Mouse (Mus musculus) cerebellum, adult 11-12 months (tissue): ENCODE results near the gene Radil.
A peak's percentile ranks its signal among the peaks of the same experiment; 100 is the strongest.

Experiments used
- DNase-seq: peaks from one replicate; pipeline ENCODE4 v3.0.0; 2022

Radil gene

GRCm38 (mm10) chr5:142537286-142537685 is 13.6 kb downstream of the Radil start:
- DNase-seq: no peak

DNA sequence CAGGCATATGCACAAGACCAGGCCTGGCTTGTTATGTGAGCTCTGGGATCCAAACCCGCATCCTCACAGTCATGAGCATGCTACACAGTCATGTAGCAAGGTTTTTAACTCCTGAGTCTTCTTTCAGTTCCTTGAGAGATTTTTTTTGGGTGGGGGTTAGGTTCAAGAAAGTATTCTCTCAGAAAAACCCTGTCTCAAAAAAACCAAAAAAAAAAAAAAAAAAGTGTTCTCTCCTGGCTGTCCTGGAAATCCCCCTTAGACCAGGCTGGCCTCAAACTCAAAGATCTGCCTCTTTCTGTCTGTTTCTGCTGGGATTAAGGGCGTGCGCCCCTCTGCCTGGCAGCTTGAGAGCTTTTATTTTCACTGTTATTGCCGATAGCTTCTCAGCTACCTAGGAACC is 15.5 kb downstream of the Radil start:
- no peak for DNase-seq

GRCm38 (mm10) chr5:142529915-142530314 is 21.0 kb downstream of the Radil start, which contains the start of gene Papolb:
Gene Papolb, minus strand, starts transcription at chr5:142530076.
- no peak for DNase-seq

DNA sequence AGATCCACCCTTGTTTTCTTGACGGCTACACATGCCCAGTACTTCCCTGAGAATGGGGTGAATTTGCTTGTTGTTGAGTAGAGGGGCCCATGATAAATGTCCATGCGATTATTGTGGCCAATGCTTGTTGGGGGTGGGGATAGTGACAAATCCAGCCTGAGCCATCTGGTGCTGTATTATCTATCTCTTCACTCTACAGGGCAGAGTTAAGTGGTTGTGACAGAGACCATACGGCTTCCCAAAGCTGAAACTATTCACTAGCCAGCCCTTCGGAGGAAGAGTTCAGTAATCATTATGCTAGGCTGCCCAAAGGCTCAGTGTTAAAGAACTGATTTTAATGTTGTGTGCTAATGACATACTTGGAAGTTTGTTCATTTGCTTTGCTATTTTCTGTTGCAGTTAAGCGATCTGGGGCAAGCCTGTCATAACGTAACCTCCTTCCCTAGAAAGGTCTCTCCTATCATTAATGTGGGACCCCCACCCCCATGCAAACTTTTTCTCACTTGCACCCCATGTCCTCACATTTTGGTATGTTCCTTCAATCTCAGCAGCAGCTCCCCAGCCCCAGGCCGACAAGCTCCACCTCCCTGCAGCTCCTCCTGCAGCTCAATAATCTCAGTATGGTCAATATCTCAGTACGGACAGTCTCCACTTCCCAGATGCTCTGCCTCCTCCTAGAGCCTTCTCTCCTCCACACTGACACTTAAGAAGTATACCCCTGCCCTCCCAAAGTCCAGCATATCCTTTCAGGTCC is 26.0 kb downstream of the Radil start:
- peak; percentile 40 for DNase-seq

DNA sequence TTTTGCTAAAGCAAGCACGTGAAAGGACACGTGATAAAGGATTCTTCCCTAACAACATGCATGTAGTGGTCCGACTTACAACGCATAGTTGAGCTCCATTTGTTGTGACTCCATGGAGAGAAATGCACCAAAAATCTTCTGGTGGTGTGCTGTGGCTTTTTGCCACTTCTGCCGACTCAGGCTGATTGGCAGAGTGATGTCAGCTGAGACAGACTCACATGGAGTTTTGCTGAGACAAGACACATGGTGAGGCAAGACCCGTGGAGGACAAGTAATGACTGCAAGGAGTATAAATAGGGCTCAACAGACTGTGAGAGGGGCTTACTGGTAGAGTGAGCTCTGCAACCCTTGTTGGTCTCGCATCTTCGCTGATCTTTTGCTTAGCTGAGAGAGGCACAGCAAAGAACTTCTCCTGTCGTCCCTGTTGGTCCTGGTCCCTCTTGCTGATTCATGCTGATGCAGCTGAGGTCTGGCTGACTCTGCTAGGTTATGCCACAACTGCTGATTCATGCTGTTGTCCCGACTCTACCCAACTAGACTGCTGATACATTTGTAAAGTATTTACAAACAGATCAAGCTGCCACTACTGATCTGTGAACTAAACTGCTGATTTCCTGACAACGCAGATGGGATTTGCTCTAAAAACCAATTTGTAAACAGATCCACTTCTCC is 29.6 kb downstream of the Radil start:
- DNase-seq: no peak

DNA sequence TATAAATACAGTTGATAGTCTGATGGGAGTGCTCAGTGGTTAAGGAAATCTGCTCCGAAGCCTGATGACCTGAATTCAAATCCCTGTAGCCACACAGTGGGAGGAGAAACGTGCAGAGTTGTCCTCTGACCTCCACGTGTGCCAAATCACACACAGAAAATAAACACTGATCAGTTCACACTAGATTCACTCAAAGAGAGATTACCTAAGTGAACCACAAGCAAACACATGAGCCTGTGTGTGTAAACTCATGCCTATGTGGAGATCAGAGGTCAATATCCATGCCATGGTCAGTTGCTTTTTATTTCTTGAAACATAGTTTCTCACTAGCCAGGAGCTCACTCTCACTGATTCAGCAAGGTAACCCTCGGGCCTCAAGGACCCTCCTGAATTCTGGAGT is 30.5 kb downstream of the Radil start:
- no peak for DNase-seq

DNA sequence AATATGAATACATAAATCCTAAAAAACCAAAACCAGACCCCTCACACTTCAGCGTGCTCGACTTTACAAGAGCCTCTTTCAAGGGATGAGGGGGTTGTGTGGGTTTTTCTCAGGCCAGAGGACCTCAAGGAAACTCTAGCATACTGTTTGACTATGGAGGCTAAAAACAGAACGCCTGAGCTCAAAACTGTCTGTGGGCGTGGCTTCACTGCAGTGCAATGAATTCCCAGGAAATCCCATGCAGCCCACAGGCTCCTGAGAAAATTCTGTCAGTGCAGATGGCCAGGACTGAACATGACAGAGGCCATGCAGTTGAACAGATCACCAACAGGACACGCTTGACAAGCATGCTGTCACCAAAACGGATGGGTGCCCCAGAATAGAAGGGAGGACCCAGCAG is 31.9 kb downstream of the Radil start:
- DNase-seq: no peak

GRCm38 (mm10) chr5:142512112-142512511 is 38.8 kb downstream of the Radil start:
- no peak for DNase-seq

DNA sequence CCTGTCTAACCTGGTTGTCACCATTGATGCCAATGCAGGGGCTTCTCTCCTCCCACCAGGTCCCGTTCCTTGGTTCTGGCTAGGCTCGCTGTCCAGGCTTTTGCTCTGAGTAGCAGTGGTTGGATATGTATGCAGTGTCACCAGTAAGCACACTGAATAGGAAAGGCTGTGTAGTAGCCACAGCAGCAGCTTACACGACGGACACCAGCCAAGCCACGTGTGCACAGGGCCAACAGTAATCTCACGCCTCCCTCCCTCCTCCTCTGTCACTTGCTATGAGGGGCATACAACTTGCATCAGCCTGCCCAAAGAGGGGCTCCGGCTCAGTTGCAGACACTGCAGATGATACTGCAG is 40.9 kb downstream of the Radil start:
- no peak for DNase-seq

GRCm38 (mm10) chr5:142509141-142510060 is 41.5 kb downstream of the Radil start:
- DNase-seq: peak; percentile 89

GRCm38 (mm10) chr5:142505695-142506423 is 45.0 kb downstream of the Radil start:
- peak; percentile 53 for DNase-seq

DNA sequence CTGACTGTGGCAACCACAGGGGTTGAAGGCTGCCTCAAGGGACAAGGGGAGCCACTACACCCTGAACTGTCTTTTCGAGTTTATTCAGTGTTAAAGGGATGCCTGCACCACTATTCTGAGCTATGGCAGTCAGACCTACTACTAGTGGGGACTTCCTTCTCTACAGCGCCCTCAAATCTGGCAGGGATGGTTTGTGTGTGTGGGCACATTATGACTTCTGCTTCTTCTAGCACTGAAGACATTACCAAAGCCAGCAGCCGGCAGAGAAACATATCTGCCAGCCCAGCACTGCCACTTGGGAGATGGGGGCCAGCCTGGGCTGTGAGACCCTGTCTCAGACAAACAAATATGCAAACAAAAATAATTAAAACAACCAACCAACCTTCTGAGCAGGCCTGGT is 46.7 kb downstream of the Radil start:
- DNase-seq: no peak

DNA sequence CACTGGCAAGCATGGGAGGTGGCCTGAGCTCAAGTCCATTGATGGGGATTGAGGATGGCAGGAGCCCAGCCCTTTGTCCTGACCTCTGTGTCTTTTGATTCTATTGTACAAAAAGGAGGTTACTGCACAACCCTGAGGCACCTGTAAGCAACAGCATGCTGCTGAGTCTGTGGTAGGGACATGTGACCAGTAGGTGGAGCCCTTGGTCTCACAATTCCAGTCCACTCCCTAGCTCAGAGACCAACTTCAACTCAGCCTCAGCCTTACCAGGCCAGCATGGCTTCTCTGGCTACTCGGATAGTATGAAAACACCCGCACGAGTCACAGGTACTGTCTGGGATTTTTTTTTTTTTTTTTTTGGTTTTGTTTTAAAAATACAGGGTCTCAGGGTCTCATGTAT is 48.5 kb downstream of the Radil start:
- peak; percentile 91 for DNase-seq

GRCm38 (mm10) chr5:142500918-142501317 is 50.0 kb downstream of the Radil start:
- DNase-seq: no peak

- no peak for DNase-seq
These were observed 51.9 kb downstream of the Radil start for GRCm38 (mm10) chr5:142498964-142499363.

GRCm38 (mm10) chr5:142495321-142496096 is 55.4 kb downstream of the Radil start:
- peak; percentile 83 for DNase-seq

DNA sequence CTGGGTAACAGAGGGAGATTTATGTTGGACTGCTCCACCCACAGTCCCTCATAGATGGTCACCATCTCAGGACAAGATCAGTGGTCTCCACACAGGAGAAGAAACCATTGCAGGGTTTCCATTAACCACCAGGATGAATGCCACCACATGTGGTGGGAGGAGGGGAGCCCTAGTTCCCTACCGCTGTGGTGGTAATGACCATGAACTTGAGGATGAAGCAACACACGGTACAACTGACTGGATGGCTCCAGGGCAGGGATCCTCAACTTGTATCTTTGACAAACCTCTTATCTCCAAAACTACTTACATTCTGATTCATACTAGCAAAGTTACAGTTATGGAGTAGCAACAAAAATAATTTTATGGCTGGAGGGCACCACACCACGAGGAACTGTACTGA is 57.6 kb downstream of the Radil start:
- no peak for DNase-seq

DNA sequence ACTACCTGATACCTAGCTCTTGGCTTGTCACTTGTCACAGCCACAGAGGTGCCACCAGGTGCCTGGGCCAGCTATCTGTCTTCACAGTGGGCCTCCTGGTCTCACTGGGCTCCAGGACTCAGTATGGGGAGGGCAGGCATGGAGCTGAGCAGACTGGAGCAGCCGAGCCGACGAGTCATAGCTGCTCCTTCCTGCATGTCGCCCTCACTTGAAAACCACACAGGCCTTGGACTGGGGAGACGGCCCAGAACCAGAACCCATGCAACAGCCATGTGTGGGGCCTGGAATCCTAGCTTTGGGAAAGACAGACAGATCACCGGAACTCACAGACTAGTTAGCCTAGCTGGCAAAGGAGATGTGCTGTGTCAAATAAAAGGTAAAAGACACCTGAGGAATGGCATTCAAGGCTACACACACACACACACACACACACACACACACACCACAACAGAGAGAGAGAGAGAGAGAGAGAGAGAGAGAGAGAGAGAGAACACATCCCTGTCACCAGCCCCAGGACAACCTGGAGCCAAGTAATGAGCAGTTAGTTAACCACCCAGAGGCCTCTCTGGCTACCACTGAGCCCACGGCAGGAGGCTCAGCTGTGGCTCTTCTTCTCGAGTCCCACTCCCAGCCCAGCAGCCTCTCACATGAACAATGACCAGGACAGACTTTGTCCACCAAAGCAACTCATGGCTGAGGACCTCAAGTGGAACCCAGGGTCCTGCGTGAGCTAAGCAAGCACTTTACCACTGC is 60.8 kb downstream of the Radil start:
- no peak for DNase-seq

DNA sequence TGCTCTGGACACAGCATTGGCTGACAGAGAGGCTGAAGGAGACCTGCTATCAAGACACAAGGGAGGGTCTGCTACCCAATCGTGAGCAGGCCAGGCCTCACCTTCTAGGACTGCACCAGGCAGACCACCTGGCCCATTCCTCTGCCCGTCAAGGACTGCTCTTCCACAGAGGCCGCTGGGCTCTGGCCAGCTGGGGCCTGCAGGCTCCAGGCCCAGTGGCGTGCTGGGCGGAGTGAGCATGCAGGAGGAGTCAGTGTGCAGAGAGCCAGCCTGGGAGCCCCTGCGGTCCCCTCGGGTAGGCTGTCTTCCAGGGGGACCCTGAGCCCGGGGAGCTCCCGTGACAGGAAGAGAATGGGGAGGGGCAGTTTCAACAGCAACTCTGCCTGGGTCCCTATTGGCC is 64.2 kb downstream of the Radil start:
- DNase-seq: no peak

DNA sequence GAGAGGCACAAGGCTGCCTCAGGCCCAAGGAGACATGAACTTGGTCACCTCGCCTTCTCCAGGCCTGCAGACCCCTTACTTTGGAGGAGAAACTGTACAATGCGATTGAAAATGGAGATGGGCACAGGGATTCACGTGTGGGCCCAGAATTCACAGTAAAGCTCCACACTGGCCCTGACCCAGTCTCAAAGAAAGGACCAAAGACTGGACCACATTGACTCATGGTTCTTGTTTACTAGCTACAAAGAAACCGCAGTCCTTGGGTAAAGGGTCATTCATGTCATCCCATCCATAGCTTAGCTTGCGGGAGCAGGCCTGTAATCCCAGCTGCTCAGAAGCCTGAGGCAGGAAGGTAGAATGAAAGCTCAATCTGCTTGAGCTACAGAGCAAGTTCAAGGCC is 67.3 kb downstream of the Radil start:
- DNase-seq: no peak

DNA sequence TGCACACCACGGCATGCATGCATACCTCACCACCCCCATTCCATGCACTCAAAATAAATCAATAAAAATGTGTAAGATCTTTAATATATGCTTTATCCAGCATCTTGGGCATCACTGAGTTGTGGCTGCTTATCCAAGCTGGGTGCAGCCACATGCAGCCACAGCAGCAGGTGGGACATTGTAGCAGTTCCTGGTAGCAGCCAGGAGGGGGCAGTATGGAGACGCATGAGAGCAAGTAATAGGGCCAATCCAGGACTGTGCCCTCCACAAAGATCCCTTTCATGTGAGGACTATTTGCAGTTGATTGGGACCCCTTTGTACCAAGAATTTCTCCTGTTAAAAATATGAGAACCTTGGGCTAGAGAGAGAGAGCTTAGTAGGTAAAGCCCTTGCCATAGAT is 68.4 kb downstream of the Radil start:
- no peak for DNase-seq
